In the genomic region with DNA sequence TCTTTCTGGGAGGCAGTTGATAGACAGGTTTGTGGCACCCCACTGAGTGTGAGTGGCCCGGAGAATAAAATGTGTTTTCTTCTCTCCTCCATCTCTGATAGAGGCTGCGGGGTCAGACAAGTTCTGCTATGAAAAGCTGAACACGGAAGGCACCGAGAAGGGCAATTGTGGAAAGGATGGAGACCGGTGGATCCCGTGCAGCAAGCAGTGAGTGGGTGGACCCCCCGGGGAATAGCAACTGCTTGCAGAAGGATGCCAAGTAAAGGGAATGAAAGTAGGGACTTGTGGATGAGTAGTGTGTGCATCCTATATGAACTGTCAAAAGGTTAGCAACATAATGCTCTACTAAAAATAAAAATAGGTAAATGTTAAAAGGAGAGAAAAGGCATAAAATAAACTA, we compare ENCODE assay signal across 28 mouse cellular contexts. TPM values are rescaled to one million over a fixed set of nuclear protein-coding genes. Genes with fewer than 3 reads are reported as not detected.
A peak's percentile ranks its signal among the peaks of the same experiment; 100 is the strongest.
DNase-seq lines count a peak whose midpoint lies in the region; ATAC-seq lines count a peak whose summit lies in the region.
"Had no signal": no experiment of that assay in that cellular context is flagged by ENCODE, and none has a peak within 500 bp of the region (broad histone marks: within the 10 kb centered on the region; RNA-seq: fewer than 3 reads in every experiment).

No protein-coding gene starts in this region.

- no peak overlapping the region for H3K9ac ChIP-seq in forebrain, embryonic 14.5 days (ENCODE audit: low read length)
- H3K9ac ChIP-seq in forebrain, embryonic 11.5 days (ENCODE audit: low read length) = no peak overlapping the region
- H3K9ac ChIP-seq: heart, embryonic 13.5 days; hindbrain, embryonic 13.5 days; limb, embryonic 13.5 days; liver, embryonic 13.5 days; lung, embryonic 14.5 days; midbrain, embryonic 12.5 days; neural tube, embryonic 13.5 days had no signal

- H3K27ac ChIP-seq in forebrain, embryonic 14.5 days (ENCODE audit: low read depth, low read length) = no peak overlapping the region
- no peak overlapping the region for H3K27ac ChIP-seq in forebrain, embryonic 11.5 days (ENCODE audit: low read depth, low read length)
- H3K27ac ChIP-seq: heart, embryonic 13.5 days; hindbrain, embryonic 13.5 days; limb, embryonic 13.5 days; liver, embryonic 13.5 days; midbrain, embryonic 12.5 days; neural tube, embryonic 13.5 days had no signal

- peak; percentile 31 for DNase-seq in forebrain, embryonic 14.5 days (ENCODE audit: low spot score)
- no peak for DNase-seq in forebrain, embryonic 11.5 days (ENCODE audit: low spot score)
- peak; percentile 56 for DNase-seq in brain, adult 2 months (ENCODE audit: low read depth, low spot score)
- peak; percentile 67 for DNase-seq in cerebellum, adult 18-20 months
- peak; percentile 75 to 82 for DNase-seq in cerebellum, postnatal 25 days
- no peak for DNase-seq in thymus, postnatal 0 days (ENCODE audit: low spot score)
- DNase-seq in layer of hippocampus, adult 18-20 months (ENCODE audit: low spot score in 2 of 2) = no peak
- DNase-seq: adrenal gland, postnatal 36 days; B cell, adult 2 months; embryo, embryonic 11 days; kidney, adult 8-10 months; kidney, postnatal 25 days; liver, embryonic 13.5 days; lung, embryonic 14.5 days; lung, postnatal 4 days; thymus, postnatal 36 days had no signal

- no peaks in the 10 kb centered on the region for H3K9me3 ChIP-seq in forebrain, embryonic 14.5 days (replicated peaks; ENCODE audit: control insufficient read depth, low read length)
- no peaks in the 10 kb centered on the region for H3K9me3 ChIP-seq in forebrain, embryonic 11.5 days (ENCODE audit: control insufficient read depth, low read length)
- H3K9me3 ChIP-seq: heart, embryonic 13.5 days; hindbrain, embryonic 13.5 days; limb, embryonic 13.5 days; liver, embryonic 13.5 days; midbrain, embryonic 12.5 days; neural tube, embryonic 13.5 days had no signal

- ATAC-seq in forebrain, embryonic 14.5 days = no peak
- no peak for ATAC-seq in forebrain, embryonic 11.5 days (replicated peaks; ENCODE audit: low FRiP score)

- no peaks in the 10 kb centered on the region for H3K27me3 ChIP-seq in forebrain, embryonic 14.5 days (replicated peaks; ENCODE audit: control insufficient read depth, insufficient read depth, low read length)
- no peaks in the 10 kb centered on the region for H3K27me3 ChIP-seq in forebrain, embryonic 11.5 days (ENCODE audit: control insufficient read depth, insufficient read depth, low read length)
- H3K27me3 ChIP-seq: hindbrain, embryonic 13.5 days; limb, embryonic 13.5 days; liver, embryonic 13.5 days; neural tube, embryonic 13.5 days had no signal

- no peaks in the 10 kb centered on the region for H3K36me3 ChIP-seq in forebrain, embryonic 14.5 days (ENCODE audit: control insufficient read depth, insufficient read depth, low read length)
- no peaks in the 10 kb centered on the region for H3K36me3 ChIP-seq in forebrain, embryonic 11.5 days (ENCODE audit: control insufficient read depth, insufficient read depth, low read length)
- H3K36me3 ChIP-seq: heart, embryonic 13.5 days; limb, embryonic 13.5 days; liver, embryonic 13.5 days; midbrain, embryonic 12.5 days had no signal

- no peaks in the 10 kb centered on the region for H3K4me1 ChIP-seq in forebrain, embryonic 14.5 days (ENCODE audit: control insufficient read depth, insufficient read depth, low read length)
- H3K4me1 ChIP-seq in forebrain, embryonic 11.5 days (replicated peaks; ENCODE audit: control insufficient read depth, insufficient read depth, low read length) = no peaks in the 10 kb centered on the region
- H3K4me1 ChIP-seq: limb, embryonic 13.5 days; liver, embryonic 13.5 days had no signal

- no peak overlapping the region for H3K4me2 ChIP-seq in forebrain, embryonic 14.5 days (ENCODE audit: low read length)
- H3K4me2 ChIP-seq in forebrain, embryonic 11.5 days (ENCODE audit: low read depth, low read length, severe bottlenecking) = no peak overlapping the region
- H3K4me2 ChIP-seq: heart, embryonic 13.5 days; hindbrain, embryonic 13.5 days; limb, embryonic 13.5 days; liver, embryonic 13.5 days; lung, embryonic 14.5 days; midbrain, embryonic 12.5 days; neural tube, embryonic 13.5 days had no signal

- no peak overlapping the region for H3K4me3 ChIP-seq in forebrain, embryonic 14.5 days (ENCODE audit: low read depth, low read length)
- H3K4me3 ChIP-seq in forebrain, embryonic 11.5 days (ENCODE audit: low read depth, low read length) = no peak overlapping the region
- H3K4me3 ChIP-seq: heart, embryonic 13.5 days; hindbrain, embryonic 13.5 days; limb, embryonic 13.5 days; liver, embryonic 13.5 days; midbrain, embryonic 12.5 days; neural tube, embryonic 13.5 days had no signal

- 9% methylated on average over 7 of the region's 7 CpGs for WGBS in forebrain, embryonic 14.5 days
- WGBS in forebrain, embryonic 11.5 days = 24% methylated on average over 7 of the region's 7 CpGs

RNA-seq across cellular contexts. Expression of a gene that starts 49.3 kb away (rescaled TPM):
- polyA plus RNA-seq in forebrain, embryonic 14.5 days (2014; fragmentation: Nextera tagmentation; extraction: Ambion mirVana) = not detected in 2 replicates
- polyA plus RNA-seq in forebrain, embryonic 11.5 days (2014; fragmentation: Nextera tagmentation; extraction: Ambion mirVana) = not detected in 2 replicates
- polyA plus RNA-seq in thymus, postnatal 0 days (2015; fragmentation: Nextera tagmentation; extraction: Ambion mirVana) = not detected in 2 replicates
- total RNA-seq in layer of hippocampus, adult 18-20 months (2021) = not detected
- total RNA-seq: adrenal gland, postnatal 36 days; gastrocnemius, adult 8-10 months; granulocyte monocyte progenitor cell, adult 5-6 weeks; heart, postnatal 25 days; left cerebral cortex, adult 8-10 months had no signal
- polyA plus RNA-seq: heart, embryonic 13.5 days; hindbrain, embryonic 13.5 days; intestine, embryonic 14.5 days; limb, embryonic 13.5 days; liver, embryonic 13.5 days; lung, embryonic 14.5 days; midbrain, embryonic 12.5 days; neural tube, embryonic 13.5 days; small intestine, adult 2 months; testis, adult 2 months had no signal

Comparison
In these comparisons a context has a peak if more than half of its experiments do, and no peak if none do; other contexts are left out.
1. DNase-seq: peak in forebrain, embryonic 14.5 days (single experiment), brain, adult 2 months (single experiment), cerebellum, adult 18-20 months (2 of 2) and cerebellum, postnatal 25 days (2 of 2); none in forebrain, embryonic 11.5 days (single experiment), thymus, postnatal 0 days (single experiment) and layer of hippocampus, adult 18-20 months (0 of 2).